Mouse (Mus musculus) kidney, postnatal 10 days (tissue): ENCODE measurements around the gene Slc22a13.

Experiments used
- DNase-seq: peaks from one replicate; pipeline ENCODE4 v3.0.0; 2021; ENCODE audit warnings: mixed read lengths

Slc22a13 gene

DNA sequence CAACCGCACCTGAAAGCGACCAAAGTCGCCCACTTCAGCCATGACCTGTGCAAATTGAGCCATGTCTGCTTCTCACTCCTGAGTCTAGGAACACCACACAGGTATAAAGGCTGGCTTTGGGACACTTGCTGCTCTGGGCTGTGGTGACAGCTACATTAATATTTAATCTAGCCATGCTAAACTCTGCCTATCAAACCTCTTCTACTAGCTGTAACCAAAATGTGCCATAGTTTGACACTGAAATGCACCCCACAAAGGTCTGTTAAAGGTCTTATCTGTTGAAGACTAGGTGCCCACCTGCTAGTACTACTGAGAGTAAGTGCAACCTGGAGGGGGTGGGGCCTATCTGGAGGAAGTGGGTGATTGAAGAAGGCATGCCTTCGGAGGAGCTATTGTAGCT, at the start of gene Slc22a13:
Gene Slc22a13, minus strand, starts transcription at position 101 of the 400 bp plus-strand sequence.
- no peak for DNase-seq

DNA sequence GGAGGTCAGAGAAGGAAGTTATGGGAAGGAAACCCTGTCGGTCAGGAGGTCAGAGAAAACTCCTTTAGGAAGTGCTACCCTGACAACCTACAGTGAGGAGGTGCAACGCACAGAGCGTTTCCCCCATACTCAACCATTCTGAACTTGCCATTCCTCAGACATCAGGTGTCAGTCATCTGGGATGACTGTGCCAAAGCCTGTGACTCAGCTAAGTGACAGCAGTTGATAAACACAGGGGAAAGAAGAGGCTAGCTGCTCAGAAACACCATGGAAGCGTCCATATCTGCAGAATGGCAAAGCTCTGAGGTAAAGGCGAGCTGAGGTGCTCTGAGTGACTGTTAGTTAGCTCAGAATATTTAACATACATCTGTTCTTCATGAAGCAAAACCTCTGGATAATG, 49.2 kb upstream of the Slc22a13 start:
- no peak for DNase-seq

DNA sequence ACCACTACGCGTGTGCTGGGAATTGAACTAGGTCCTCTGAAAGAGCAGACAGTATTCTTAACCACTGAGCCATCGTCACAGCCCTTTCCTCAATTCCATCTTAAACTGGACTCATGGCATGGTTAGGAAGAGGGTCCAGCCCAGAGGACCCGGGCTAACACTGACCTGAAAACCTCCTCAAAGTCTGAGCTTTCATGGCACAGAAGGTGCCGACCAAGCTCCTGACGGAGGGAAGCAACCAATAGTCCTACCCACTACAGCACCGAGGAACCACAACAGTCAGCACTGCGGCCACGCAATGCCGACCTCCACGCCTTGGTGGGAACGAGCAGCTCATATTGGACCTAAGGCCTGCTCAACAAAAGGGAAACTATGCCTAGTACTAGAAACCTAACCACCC, 47.3 kb upstream of the Slc22a13 start:
- DNase-seq: no peak

DNA sequence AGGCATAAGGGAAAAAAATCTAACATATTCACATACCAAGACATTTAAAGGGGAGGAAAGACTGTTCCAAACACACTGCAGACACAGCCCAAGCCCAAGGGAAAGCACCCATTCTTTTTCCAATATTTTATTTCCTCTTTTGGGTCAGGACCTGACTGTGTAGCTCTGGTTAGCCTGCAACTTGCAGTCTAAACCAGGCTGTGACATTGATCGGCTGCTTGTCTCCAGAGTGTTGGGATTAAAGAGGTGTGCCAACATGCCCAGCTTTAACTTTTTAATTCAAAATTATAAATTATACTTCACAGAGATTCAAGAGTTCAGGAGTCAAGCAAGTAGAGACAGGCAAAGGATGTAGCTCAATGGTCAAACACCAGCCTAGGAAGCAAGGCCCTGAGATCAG, 46.2 kb upstream of the Slc22a13 start:
- DNase-seq: no peak

DNA sequence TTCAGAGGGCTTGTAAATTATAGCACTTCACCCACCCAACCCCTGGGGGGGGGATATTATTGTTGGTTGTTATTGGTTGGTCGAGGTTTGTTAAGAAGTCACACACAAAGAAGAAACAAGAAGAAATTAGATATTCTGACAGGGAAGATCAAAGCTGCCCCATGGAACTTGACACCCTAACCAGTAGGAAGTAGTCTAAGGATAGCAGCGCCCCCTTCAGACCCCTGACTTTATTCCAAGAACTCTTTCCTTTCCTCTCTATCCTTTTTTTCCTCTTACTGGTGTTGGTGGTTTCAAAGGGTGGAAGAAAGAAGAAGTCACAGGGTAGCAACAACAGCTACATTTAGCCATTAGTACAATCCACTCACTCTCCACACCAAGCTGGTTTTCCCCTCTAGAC, 45.3 kb upstream of the Slc22a13 start:
- peak; percentile 23 for DNase-seq

DNA sequence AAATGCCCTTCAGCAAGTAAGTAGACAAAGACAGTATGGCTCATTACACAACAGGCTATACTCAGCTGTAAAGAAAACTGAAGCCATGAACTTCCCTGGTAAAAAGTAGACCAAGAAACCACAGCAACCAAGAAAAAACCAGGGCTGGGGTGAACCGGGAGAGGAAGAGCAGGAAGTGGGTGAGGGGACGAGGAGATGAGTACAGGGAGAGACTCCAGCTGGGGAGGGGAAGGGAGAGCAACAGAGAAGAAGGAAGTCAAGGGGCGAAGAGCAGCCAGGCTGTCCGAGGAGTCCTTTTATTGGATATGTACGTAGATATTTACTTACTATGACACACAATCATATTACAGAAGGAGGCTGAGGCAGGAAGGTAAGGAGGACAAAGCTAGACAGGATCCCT, 39.1 kb upstream of the Slc22a13 start:
- no peak for DNase-seq

DNA sequence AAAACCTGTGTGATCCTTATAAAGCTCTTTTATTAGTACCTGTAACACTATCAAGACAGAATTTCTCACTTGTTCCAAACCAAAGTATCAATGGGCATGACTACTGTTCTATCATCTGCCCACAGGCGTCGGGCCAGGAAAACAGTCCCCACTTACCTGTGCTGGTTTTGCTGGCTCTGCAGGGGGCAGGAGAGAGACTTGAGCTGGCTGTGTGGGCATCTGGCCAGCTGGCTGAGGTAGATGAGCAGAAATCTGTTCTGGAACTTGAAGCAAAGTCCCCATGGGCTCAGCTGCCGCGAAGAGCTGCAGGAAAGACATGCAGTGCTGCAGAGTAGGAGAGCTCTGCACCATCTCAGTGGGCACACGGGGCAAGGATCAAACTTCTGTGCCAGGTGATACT, 37.9 kb upstream of the Slc22a13 start:
- peak; percentile 78 for DNase-seq

DNA sequence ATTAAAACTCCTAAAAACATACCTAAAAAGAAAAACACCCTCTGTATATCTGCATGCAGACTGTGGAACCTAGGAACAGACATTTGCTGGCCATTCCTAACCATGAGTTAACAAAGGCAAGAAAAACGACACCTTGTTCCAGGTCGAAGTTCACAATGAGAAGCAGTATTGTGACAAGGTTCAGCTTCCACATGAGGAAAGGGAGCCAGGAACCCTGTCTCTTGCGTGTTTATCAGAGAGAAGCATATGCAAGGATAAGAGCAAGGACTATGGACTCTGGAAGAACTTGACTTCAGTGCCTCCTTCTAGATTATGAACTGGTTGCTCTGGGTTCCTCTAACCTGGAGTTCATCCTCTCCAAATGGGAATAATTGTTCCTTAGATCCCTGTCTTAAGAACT, 35.1 kb upstream of the Slc22a13 start:
- DNase-seq: no peak

DNA sequence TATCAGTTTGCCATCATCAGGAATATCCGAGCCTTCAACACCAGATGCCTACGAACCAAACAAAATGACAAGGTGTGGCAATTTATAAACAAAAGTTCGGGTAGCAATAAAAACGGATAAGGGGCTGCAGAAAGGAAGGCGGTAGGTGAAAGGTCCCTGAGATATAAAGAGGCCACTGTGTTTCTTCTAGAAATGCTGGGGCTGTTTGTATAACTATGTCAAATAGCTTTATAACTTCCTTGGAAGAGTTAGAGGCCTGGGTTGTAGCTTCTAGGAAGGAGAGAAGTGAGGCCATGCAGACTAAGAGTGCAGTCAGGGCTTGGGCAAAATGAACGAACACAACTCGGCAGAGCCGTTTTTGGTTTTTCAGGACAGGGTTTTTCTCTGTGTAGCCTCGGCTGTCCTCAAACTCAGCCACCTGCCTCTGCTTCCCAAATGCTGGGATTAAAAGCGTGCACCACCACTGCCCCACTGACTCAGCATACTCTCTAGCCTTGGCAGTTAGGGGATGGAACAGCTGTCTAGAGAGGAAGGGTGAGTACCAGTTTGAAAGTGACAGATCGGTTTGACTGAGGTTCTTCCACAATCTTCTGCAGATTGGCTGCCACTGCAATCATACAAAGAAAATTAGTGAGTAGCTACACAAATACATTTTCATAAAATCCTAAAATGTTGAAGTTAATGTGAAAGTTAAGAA, 32.4 kb upstream of the Slc22a13 start:
- DNase-seq: no peak

DNA sequence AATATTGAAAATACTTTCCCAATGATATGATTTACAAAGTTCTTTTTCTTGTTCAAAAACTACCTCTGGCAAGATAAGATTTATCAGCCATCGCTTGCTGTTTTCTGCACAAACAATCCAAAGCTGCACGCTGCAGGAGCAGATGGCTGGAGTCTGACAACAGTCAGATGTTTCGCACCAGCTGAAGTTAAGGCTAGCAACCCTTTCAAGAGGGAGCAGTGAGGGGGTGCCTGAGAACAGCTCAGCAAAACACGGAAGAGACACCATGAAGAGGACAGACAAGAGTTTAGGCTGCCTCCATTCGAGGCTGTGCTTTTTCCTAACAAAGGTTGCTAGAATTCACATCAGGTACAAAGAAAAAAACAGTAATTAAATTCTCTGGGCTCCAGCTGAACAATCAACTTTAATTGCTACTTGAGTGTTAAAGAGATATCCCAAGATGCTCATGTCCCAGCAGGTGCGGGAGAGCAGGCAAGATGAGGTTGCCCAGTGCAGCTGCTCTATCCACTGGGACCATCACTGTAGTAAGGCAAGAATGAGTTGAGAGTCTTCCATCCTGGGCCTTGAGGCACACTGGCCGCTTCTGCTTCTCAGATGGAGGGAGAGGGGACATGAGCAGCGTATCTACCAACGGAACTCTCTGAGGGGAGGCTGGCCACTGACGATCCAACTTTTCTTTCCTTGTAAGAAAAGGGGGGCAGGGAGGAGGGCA, 31.5 kb upstream of the Slc22a13 start:
- no peak for DNase-seq

DNA sequence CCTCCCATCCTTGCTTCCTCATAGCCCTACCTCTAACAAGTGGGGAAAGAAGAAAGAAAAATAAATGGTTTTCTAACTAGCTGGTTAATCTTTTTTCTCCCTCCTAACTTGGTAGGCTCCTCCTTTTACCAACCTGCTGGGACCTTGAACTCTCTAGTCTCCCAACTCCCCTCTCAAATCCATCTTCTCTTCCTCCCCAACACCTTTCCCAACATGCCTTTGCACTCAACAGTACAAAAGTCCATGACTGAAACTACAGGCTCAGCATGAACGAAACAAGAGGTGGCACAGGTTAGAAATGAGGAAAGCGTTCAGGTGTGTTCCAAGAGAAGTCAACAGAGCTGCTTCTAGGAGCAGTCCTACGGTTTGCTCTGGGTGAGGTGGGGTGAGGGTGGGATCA, 30.4 kb upstream of the Slc22a13 start:
- DNase-seq: no peak

DNA sequence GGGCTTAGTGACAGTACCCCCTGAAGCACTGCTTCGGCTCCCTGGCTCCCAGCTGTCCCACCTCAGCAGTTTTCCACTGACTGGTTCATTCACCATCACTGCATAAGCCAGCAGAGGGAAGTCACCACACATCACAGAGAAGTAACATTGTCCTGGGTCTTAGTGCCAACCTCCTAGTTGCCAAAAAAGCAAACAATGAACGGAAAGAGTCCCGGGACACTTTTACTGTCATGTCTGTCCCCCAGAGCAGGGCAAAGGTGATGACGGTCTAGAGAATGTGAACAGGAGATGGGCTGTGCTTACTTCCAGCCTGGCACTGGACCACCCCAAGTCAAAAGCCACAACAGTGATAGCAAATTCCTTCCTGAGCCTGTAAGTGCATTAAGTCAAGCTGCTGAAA, 29.9 kb upstream of the Slc22a13 start:
- no peak for DNase-seq

DNA sequence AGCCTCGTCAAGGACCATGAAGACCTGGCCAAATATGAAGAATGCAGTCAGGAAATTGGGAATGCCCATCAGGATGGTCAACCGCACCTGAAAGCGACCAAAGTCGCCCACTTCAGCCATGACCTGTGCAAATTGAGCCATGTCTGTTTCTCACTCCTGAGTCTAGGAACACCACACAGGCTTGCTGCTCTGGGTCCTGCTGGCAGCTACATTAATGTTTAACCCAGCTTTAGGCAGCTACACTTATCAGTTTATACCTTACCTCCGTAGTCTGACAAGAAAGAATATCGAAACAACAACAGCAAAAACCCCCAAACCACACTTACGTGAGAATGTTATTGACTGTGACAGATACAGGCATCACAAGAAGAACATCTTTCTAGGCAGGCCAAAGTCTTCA, 22.7 kb upstream of the Slc22a13 start:
- no peak for DNase-seq

DNA sequence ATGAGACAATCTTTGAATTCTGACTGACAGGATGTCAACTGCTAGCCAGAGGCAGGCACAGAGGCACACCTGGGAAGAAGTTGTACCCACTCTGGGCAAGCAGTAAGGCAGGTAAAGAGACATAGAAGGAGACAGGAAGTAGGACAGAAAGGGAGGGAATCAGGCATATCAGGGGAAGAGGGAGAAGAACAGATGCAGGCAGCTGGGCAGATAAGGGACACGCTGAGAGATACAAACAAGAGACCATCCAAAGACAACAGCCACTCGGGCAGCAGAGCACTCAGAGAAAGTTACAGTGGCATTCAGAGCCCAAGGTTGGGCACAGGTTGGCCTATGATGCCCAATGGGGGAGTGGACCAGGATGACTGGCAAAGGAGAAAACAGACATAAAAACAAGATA, 21.9 kb upstream of the Slc22a13 start:
- no peak for DNase-seq

DNA sequence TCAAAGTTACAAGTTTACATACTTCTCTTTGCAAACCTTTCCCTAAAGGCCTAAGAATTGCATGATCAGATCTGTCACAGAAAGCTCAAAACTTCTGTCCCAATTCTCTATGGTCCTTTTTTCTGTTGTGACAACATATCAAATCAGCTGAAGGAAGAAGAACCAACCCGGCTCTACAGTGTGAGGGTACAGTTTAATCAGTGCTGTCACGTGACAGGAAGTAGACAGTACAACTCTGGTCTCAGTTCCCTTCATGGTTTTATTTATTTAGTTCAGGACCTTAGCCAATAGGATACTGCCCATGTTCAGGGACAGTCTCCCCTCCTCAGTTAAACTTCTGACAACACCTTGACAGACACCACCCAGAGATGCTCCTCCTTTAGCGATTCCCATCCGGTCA, 11.4 kb upstream of the Slc22a13 start:
- no peak for DNase-seq

DNA sequence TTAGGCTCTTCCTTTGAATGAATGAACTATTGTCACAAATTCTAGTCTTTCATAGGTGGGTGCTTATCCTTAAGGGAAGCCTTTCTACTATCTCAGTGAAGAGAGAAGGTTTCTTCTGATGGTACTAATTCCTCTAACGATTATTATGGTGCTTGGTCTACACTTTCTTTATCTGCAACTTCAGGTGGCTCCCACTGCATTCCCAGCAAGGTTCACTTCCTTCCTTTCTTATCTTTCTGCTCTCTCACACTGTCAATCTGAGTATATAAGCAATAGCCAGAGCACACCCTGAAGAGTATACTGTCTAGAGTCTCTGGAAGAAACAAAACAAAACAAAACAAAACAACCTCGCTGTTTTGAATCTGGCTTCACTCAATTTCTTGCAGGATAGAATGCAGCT, 10.8 kb upstream of the Slc22a13 start:
- no peak for DNase-seq

DNA sequence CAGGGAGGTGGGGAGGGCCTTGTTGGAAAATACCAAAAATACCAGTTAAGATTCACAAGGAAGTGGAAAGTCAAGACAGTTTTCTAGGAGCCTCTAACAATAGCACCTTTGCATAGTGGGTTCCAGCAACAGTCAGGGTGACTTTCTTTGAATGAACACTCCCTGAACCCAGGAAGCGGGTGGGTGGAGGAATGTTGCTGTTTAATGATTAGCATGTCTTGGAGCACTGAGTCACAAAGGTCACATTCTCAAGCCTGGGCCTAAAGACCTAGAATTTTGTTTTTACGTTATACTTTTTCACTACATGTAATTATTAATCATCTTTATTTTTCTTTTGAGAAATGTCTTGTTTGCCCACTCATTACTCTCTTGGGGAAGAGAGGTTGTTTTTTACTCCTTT, 6.4 kb upstream of the Slc22a13 start:
- peak; percentile 35 for DNase-seq

DNA sequence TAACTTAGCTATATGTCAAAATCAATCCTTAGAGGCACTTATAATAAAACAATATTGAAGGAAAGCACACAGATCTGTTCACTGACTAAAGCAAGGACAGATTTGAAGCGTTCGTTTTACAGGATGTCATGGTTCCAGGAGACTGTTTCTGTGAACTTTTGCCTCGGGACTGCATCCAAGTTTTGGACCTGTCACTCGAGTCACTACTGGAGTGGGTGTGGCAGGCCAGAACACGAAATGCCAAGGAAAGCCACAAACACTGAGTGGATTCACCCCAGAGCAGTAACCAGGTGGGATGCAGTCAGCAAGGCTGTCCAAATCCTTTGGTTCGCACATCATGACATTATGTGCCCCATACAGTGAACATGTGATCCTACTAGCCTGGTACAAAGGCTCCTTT, 5.7 kb upstream of the Slc22a13 start:
- DNase-seq: no peak

DNA sequence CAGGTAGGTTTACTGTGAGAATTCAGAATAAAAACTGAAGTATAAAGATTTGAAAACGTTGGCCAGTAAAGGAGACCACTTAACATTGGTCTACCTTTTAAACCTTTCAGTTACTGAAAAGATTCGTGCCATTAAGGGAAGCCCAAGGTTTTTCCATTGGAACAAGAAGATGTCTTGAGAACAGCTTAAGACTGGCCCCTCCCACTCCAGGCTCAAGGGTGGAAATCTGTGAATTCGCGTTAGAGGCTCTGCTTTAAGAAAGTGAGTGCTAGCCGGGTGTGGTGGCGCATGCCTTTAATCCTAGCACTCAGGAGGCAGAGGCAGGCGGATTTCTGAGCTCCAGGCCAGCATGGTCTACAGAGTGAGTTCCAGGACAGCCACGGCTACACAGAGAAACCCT, 4.1 kb upstream of the Slc22a13 start:
- no peak for DNase-seq

DNA sequence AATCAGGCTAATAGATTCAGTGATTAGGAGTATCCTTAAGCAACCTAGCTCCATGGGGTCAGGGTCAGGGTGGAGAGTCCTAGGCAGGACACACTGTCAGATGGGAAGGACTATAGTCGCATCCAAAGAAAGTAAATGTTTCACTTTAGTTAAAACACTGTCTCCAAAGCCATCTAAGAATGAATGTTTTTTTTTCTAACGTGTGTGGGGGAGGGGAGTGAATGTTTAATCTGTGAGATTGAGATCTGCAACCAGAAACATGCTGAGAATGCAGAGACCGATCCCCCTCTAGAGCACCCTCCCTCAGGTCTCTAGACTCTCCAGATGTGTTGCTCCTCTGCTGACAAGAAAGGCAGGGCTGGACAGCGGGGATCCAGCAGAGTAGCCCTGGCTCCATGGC, 1.8 kb downstream of the Slc22a13 start:
- peak; percentile 41 for DNase-seq

DNA sequence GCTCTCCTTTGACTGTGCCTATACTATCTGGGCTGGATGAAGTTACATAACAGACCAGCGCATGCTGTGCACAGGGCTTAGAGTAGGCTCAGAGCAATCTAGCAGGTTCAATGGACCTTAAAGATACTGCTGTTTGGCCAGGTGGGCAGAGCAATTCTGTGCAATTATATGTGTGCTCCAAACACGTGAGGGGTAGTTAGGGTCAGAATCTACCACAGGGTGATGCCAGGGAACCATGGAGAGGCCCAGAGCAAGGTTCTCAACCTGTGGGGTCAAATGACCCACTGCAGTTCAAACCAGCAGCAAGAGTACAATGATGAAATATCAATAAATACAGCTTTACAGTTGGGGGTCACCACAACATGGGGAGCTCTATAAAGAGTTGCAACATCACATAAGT, 2.2 kb downstream of the Slc22a13 start:
- no peak for DNase-seq

DNA sequence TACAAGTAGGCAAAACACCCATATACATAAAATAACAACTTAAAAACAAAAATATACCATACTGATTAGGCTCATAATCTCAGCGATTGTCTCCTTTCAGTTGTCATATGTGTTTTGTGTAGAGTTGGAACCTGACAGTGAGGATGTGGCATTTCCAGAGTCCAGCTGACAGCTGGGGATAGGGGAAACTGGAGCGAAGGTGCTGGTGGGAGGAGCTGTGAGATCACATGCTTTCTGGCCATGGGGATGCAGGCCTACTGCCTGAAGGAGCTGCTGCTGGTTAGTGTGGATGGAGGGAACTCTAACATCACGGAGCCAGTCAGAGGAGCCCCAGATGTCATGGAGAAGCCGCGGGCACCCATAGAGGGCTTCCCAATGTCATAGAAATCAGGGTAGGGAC, 3.1 kb downstream of the Slc22a13 start:
- DNase-seq: no peak

DNA sequence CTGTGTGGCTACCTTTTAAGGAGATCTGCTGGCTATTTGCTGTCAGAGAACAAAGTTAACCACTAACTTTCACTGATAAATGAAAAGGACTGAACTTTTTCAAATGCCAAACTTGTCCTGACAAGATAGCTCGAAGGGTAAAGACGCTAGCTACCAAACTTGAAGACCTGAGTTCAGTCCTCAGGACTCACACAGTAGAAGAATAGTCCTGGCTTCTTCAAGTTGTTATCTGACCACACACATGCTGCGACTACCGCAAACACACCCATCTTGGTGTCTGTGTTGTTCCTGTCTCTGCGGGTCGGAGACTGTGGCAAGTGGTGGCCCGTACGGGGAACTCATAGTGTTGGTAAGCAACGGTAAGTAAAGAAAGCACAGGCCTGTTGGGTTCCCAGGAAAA, 5.3 kb downstream of the Slc22a13 start:
- no peak for DNase-seq

DNA sequence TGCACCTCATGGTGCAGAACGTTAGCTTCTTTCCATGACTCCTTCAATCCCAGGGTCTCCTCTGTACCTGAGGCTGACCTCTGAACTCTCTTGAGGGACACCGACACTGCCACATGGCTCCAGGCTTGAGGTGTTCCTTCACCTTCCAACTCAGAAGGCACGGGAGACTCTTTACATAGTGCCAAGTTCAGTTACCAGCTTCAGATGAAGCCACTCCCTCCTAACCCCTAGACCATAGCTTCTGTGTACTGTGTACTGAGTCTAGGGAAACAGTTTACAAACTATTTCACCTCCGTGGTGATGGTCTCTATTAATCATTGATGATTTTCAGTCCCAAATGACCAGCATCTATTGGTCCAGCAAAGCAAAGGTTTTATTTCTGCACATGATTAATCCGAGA, 7.2 kb downstream of the Slc22a13 start:
- no peak for DNase-seq
